Mouse (Mus musculus) brain, embryonic 18.5 days (tissue): Measurements from ENCODE around the gene 4930435E12Rik.

Source experiments
- DNase-seq: peaks from one replicate; pipeline ENCODE4 v3.0.0-alpha.2; 2012; ENCODE audit warnings: low read depth, low spot score

The 4930435E12Rik gene

GRCm38 (mm10) chr16:38769529-38769928 is 59.0 kb downstream of the 4930435E12Rik start:
- DNase-seq: no peak

- DNase-seq: no peak
Measured at GRCm38 (mm10) chr16:38768386-38768785, 60.2 kb downstream of the 4930435E12Rik start.

- no peak for DNase-seq
Measured at GRCm38 (mm10) chr16:38767761-38768160, 60.8 kb downstream of the 4930435E12Rik start.

GRCm38 (mm10) chr16:38766671-38767070 is 61.9 kb downstream of the 4930435E12Rik start:
- DNase-seq: no peak

GRCm38 (mm10) chr16:38763508-38763907 is 65.0 kb downstream of the 4930435E12Rik start:
- DNase-seq: no peak

- no peak for DNase-seq
Measured at GRCm38 (mm10) chr16:38762401-38762800, 66.1 kb downstream of the 4930435E12Rik start.
